Mouse (Mus musculus): ENCODE results near the gene Snx29. TPM values are rescaled to one million over a fixed set of nuclear protein-coding genes. Genes with fewer than 3 reads are reported as not detected.
"Not testable (repeated sequence)": the region's sequence is repeated elsewhere in the genome, so short reads cannot be mapped to it uniquely, and the experiment has no call there.

The Snx29 gene
- polyA plus RNA-seq, 1 experiment from 2014 or later: 17.2 TPM

- Histone ChIP-seq H3K4me2 (no peak overlapping the region), H3K27ac (replicated peaks) (no peak overlapping the region), H3K27me3 (no peaks in the 10 kb centered on the region), H3K9ac (no peak overlapping the region), H3K9me3 (no peaks in the 10 kb centered on the region), H3K4me3 (no peak overlapping the region), H3K4me1 (replicated peaks) (no peaks in the 10 kb centered on the region), H3K36me3 (no peaks in the 10 kb centered on the region)
- 87% methylated on average over 6 of the region's 6 CpGs for WGBS
- no peak for ATAC-seq (ENCODE audit: low FRiP score, low read depth)
Observed at GRCm38 (mm10) chr16:11439417-11439816, 116.7 kb downstream of the Snx29 start.

- no peak for ATAC-seq (ENCODE audit: low FRiP score, low read depth)
- no peaks in the 10 kb centered on the region for H3K27me3 ChIP-seq
- WGBS: 80% methylated on average over 4 of the region's 4 CpGs
Observed at GRCm38 (mm10) chr16:11441616-11442015, 118.9 kb downstream of the Snx29 start.

DNA sequence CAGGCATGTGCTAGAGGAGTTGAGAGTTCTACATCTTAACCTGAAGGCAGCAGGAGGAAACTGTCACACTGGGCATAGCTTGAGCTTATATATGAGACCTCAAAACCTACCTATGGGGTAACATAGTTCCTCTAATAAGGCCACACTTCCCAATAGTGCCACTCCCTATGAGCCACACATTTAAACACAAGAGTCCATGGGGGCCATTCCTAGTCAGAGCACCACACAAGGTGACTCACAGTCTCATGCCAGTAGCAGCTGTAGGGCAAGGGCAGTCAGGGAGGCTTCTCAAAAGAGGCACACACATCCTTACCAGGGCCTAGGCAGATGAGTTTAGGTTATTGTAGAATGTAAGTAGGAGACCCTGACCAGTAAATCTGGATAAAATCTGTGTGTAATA is 119.8 kb downstream of the Snx29 start:
- Histone ChIP-seq H3K4me3 (no peak overlapping the region), H3K4me2 (no peak overlapping the region), H3K27me3 (no peaks in the 10 kb centered on the region), H3K9ac (no peak overlapping the region), H3K27ac (replicated peaks) (no peak overlapping the region), H3K36me3 (peaks cover 6% of the 10 kb centered on the region), H3K4me1 (replicated peaks) (no peaks in the 10 kb centered on the region), H3K9me3 (no peaks in the 10 kb centered on the region)
- ATAC-seq (ENCODE audit: low FRiP score, low read depth): no peak

More at GRCm38 (mm10) chr16:11441616-11442015, 118.9 kb downstream of the Snx29 start:
- Histone ChIP-seq H3K9ac (no peak overlapping the region), H3K4me2 (no peak overlapping the region), H3K4me3 (no peak overlapping the region), H3K36me3 (no peaks in the 10 kb centered on the region), H3K4me1 (replicated peaks) (no peaks in the 10 kb centered on the region), H3K27ac (replicated peaks) (no peak overlapping the region), H3K9me3 (no peaks in the 10 kb centered on the region)

GRCm38 (mm10) chr16:11444626-11445025 is 121.9 kb downstream of the Snx29 start:
- 69% methylated on average over 1 of the region's 1 CpGs for WGBS
- Histone ChIP-seq H3K9ac (no peak overlapping the region), H3K4me1 (replicated peaks) (no peaks in the 10 kb centered on the region), H3K27me3 (no peaks in the 10 kb centered on the region), H3K9me3 (no peaks in the 10 kb centered on the region), H3K4me2 (no peak overlapping the region), H3K4me3 (no peak overlapping the region), H3K36me3 (peaks cover 8% of the 10 kb centered on the region), H3K27ac (replicated peaks) (no peak overlapping the region)
- ATAC-seq (ENCODE audit: low FRiP score, low read depth): no peak

GRCm38 (mm10) chr16:11446977-11447376 is 124.3 kb downstream of the Snx29 start:
- Histone ChIP-seq H3K4me3 (no peak overlapping the region), H3K9ac (no peak overlapping the region), H3K27me3 (no peaks in the 10 kb centered on the region), H3K4me2 (no peak overlapping the region), H3K4me1 (replicated peaks) (no peaks in the 10 kb centered on the region), H3K36me3 (peaks cover 8% of the 10 kb centered on the region), H3K27ac (replicated peaks) (no peak overlapping the region), H3K9me3 (no peaks in the 10 kb centered on the region)
- 95% methylated on average over 4 of the region's 4 CpGs for WGBS
- no peak for ATAC-seq (ENCODE audit: low FRiP score, low read depth)

DNA sequence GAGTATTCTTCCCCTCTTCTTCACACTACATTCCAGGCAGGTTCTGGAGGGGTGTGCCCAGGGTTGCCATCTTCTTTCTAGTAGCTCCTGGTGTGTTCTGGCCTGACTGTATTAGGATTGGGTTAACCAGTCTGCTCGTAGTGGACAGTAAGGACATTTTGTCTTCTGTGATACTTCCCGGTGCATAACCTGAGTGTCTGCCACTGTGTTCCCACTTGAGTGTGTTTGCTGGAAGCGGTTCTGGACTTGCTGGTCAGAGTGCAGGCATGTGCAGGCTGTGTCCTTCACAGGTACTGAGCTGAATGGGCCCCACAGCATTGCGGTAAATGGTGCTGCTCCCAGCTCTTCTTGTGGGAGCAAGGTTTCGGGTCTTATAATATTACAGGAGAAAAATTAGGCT is 125.2 kb downstream of the Snx29 start:
- Histone ChIP-seq H3K36me3 (peaks cover 15% of the 10 kb centered on the region), H3K9ac (no peak overlapping the region), H3K9me3 (no peaks in the 10 kb centered on the region), H3K4me1 (replicated peaks) (no peaks in the 10 kb centered on the region), H3K4me2 (no peak overlapping the region), H3K4me3 (no peak overlapping the region), H3K27ac (replicated peaks) (no peak overlapping the region), H3K27me3 (no peaks in the 10 kb centered on the region)
- WGBS: 90% methylated on average over 5 of the region's 5 CpGs
- ATAC-seq (ENCODE audit: low FRiP score, low read depth): no peak

DNA sequence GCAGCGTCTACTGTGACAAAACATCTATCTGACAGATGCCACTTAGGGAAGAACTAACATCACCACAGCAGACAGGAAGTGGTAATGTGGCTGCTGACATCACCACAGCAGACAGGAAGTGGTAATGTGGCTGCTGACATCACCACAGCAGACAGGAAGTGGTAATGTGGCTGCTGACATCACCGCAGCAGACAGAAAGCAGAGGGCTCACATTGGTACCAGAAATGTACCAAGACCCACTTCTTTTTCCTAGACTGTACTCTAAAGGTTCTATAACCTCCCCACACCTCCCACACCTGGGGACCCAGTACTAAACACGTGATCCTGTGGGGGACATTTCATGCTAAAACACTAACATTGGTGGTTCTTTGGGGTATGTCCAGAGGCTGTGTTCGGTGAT is 126.0 kb downstream of the Snx29 start:
- ATAC-seq (ENCODE audit: low FRiP score, low read depth); H3K4me1 ChIP-seq (replicated peaks); H3K9ac ChIP-seq; H3K4me2 ChIP-seq; H3K27ac ChIP-seq (replicated peaks); H3K9me3 ChIP-seq; H3K4me3 ChIP-seq; H3K27me3 ChIP-seq: not testable (repeated sequence)
- whole genome bisulfite sequencing: 97% methylated on average over 4 of the region's 4 CpGs
- peaks cover 22% of the 10 kb centered on the region for H3K36me3 ChIP-seq

DNA sequence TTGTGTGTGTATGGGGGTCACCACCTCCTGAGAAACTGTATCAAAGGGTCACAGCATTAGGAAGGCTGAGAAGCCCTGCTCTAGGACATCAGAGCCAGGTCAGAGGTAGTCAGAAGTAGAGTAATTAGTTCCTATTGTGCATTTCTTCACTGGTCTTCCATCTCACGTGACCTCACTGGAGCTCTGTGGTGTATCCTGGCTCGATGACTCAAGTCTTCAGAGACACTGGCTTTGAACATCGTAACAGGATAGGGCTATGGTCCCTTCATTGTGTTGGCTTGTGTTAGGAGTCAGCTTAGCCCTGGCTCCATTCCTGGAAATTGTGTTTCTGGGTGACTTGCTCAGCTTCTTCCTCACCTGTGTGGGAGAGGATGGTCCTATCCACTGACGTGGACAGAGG is 126.6 kb downstream of the Snx29 start:
- no peaks in the 10 kb centered on the region for H3K27me3 ChIP-seq
- H3K9ac ChIP-seq: no peak overlapping the region
- no peak overlapping the region for H3K4me2 ChIP-seq
- no peaks in the 10 kb centered on the region for H3K4me1 ChIP-seq (replicated peaks)
- no peak for ATAC-seq (ENCODE audit: low FRiP score, low read depth)
- no peak overlapping the region for H3K27ac ChIP-seq (replicated peaks)
- no peak overlapping the region for H3K4me3 ChIP-seq
- H3K36me3 ChIP-seq: peaks cover 22% of the 10 kb centered on the region
- H3K9me3 ChIP-seq: no peaks in the 10 kb centered on the region
- 93% methylated on average over 4 of the region's 4 CpGs for WGBS

GRCm38 (mm10) chr16:11450626-11451025 is 127.9 kb downstream of the Snx29 start:
- Histone ChIP-seq H3K9ac (no peak overlapping the region), H3K4me1 (replicated peaks) (no peaks in the 10 kb centered on the region), H3K9me3 (no peaks in the 10 kb centered on the region), H3K36me3 (peaks cover 22% of the 10 kb centered on the region), H3K4me2 (no peak overlapping the region), H3K27ac (replicated peaks) (no peak overlapping the region), H3K27me3 (no peaks in the 10 kb centered on the region), H3K4me3 (no peak overlapping the region)
- WGBS: 76% methylated on average over 4 of the region's 4 CpGs
- ATAC-seq (ENCODE audit: low FRiP score, low read depth): no peak

- Histone ChIP-seq H3K27me3 (no peaks in the 10 kb centered on the region), H3K9ac (no peak overlapping the region), H3K27ac (replicated peaks) (no peak overlapping the region), H3K4me2 (no peak overlapping the region), H3K9me3 (no peaks in the 10 kb centered on the region), H3K4me1 (replicated peaks) (0 out of 2 replicates have a peak, but pooled peaks cover 3% of the 10 kb centered on the region), H3K4me3 (no peak overlapping the region), H3K36me3 (peaks cover 13% of the 10 kb centered on the region)
- WGBS: 98% methylated on average over 4 of the region's 4 CpGs
- ATAC-seq (ENCODE audit: low FRiP score, low read depth): no peak
Observed at GRCm38 (mm10) chr16:11454871-11455270, 132.2 kb downstream of the Snx29 start.

DNA sequence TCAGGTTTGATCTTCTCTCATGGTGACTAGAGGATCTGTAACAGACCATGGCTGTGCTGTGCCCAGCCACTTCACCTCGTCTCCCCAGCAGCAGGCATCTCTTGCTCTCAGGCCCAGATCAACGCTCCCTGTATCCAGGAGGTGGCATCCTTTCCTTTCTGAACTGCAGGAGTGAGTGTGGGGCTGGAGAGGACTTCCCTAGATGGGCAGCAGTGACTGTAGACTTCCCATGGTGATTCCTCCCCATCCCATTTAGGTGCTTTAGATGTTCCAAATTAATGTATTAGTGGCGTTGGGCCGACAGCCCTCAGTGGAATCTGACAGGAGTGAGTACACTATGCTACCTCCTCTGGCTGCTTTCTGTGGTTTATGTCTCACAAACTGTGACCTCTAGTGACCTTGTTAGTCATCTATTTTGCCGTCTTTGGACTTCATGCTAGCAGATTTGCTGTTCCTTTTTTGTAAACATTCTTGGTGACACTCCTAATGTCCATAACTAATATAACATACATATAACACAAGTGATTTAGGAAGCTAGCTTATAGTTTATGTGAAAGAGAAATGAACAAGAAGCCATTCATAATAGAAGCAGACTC is 132.9 kb downstream of the Snx29 start:
- Histone ChIP-seq H3K9me3 (no peaks in the 10 kb centered on the region), H3K9ac (no peak overlapping the region), H3K4me3 (no peak overlapping the region), H3K27ac (replicated peaks) (no peak overlapping the region), H3K27me3 (no peaks in the 10 kb centered on the region), H3K4me2 (no peak overlapping the region), H3K4me1 (replicated peaks) (0 out of 2 replicates have a peak, but pooled peaks cover 3% of the 10 kb centered on the region), H3K36me3 (peaks cover 13% of the 10 kb centered on the region)
- ATAC-seq (ENCODE audit: low FRiP score, low read depth): no peak
- 84% methylated on average over 5 of the region's 5 CpGs for WGBS

DNA sequence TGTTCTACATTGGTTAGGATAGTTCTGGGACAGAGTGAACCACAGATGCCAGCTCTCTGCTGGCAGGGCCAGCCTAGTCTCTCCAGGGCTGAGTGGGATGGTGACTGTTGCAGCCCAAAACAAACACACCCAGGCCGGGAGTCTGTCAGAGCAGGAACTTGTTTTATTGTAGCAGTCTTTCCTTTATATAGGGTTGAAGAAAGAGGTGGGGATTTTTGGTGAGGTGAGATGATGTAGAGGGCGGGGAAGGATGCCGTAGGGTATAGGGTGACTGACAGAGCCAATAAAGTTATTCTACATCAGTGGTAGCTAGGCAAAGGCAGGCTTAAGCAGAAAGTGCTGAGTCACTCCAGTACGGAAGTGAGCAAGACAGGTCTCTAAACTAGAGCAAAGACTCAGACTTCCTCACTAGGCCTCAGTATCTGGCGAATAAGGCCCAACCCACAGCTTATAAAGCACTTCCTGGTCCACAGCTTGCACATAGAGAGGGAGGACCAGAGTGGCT is 133.5 kb downstream of the Snx29 start:
- H3K4me1 ChIP-seq (replicated peaks): 0 out of 2 replicates have a peak, but pooled peaks cover 3% of the 10 kb centered on the region
- H3K4me3 ChIP-seq: no peak overlapping the region
- no peak overlapping the region for H3K27ac ChIP-seq (replicated peaks)
- H3K27me3 ChIP-seq: no peaks in the 10 kb centered on the region
- no peak overlapping the region for H3K4me2 ChIP-seq
- no peak overlapping the region for H3K9ac ChIP-seq
- ATAC-seq (ENCODE audit: low FRiP score, low read depth): no peak
- 94% methylated on average over 5 of the region's 5 CpGs for WGBS
- H3K36me3 ChIP-seq: peaks cover 13% of the 10 kb centered on the region
- no peaks in the 10 kb centered on the region for H3K9me3 ChIP-seq

- ATAC-seq (ENCODE audit: low FRiP score, low read depth): no peak
- Histone ChIP-seq H3K27ac (replicated peaks) (no peak overlapping the region), H3K9ac (no peak overlapping the region), H3K4me2 (no peak overlapping the region), H3K9me3 (no peaks in the 10 kb centered on the region), H3K4me3 (no peak overlapping the region), H3K27me3 (no peaks in the 10 kb centered on the region), H3K4me1 (replicated peaks) (0 out of 2 replicates have a peak, but pooled peaks cover 3% of the 10 kb centered on the region), H3K36me3 (peaks cover 13% of the 10 kb centered on the region)
- 92% methylated on average over 5 of the region's 5 CpGs for WGBS
Observed at GRCm38 (mm10) chr16:11457136-11457535, 134.4 kb downstream of the Snx29 start.

Data from hindbrain, embryonic 15.5 days (tissue).